Mouse (Mus musculus): ENCODE measurements at regions not wholly inside any gene's neighbourhood (a gene's known extent, or its start where the extent isn't known, plus 50 kb on each side); places are given as distances from the start of the nearest gene placed in this dataset.

DNA sequence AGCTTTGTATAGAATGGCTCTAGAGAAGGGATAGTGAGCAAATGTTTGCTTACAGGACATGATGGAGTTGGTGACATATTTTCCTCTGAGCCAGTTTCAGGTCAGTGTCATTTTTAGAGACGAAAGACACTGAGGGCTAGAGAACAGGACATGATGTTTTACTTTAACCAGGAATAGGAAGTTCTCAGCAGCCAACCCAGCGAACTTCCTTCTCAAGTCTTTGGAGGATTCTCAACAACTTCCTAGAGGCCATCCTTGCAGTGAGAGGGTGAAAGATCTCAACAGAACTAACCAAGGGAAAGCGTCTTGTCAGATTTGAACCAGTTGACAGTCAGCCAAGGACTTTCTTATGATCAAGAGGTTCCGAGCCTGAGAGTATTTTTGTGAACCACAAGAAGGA, 153.7 kb upstream of the Jade1 start:
- peaks cover 41% of the 10 kb centered on the region for H3K4me1 ChIP-seq (ENCODE audit: insufficient read depth, low read depth, low read length)
- DNase-seq (ENCODE audit: low spot score), result no peak
- no peaks in the 10 kb centered on the region for H3K36me3 ChIP-seq (replicated peaks)
- no peak overlapping the region for H3K4me3 ChIP-seq (ENCODE audit: low read depth, low read length)
- no peaks in the 10 kb centered on the region for H3K27me3 ChIP-seq (ENCODE audit: insufficient read depth, low read length)
- ATAC-seq (ENCODE audit: extremely low read depth, insufficient number of reproducible peaks, low FRiP score, poor library complexity, severe bottlenecking), result no peak
- TF ChIP-seq TAL1 (conservative IDR thresholded peaks at IDR 0.05; ENCODE audit: low read depth, low read length) (no peak), GATA1 (IDR thresholded peaks at IDR 0.05; ENCODE audit: borderline replicate concordance, low read length) (no peak), CTCF (IDR thresholded peaks at IDR 0.05; ENCODE audit: low read depth, low read length) (no peak), GATA2 (IDR thresholded peaks at IDR 0.05; ENCODE audit: borderline replicate concordance, low read depth, low read length) (no peak), POLR2AphosphoS5 (IDR thresholded peaks at IDR 0.05; ENCODE audit: insufficient replicate concordance, low read depth, low read length) (no peak)
- no peaks in the 10 kb centered on the region for H3K9me3 ChIP-seq (replicated peaks)

DNA sequence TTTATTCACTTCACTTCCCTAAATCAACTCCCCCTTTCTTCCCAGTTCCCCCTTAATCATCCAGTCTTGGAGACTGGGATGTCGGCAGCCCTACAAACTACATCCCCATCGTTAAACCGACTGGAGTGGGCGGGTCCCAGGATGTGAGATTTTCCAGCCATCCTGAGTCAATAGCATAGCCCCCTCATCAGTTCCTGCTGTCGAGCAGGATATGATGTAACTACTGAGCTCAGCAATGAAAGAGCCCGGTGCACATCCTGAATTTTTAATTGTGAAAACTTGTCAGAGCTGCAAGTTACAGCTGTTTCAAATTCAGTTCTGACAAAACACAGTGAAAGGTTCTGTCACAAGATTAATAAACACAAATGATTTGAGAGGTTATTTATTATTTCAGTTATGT, 165.7 kb upstream of the Jade1 start:
- Histone ChIP-seq H3K27me3 (ENCODE audit: insufficient read depth, low read length) (peaks cover 34% of the 10 kb centered on the region), H3K36me3 (replicated peaks) (no peaks in the 10 kb centered on the region), H3K9me3 (replicated peaks) (no peaks in the 10 kb centered on the region), H3K4me1 (ENCODE audit: insufficient read depth, low read depth, low read length) (peaks cover 25% of the 10 kb centered on the region), H3K4me3 (ENCODE audit: low read depth, low read length) (no peak overlapping the region)
- ATAC-seq (ENCODE audit: extremely low read depth, insufficient number of reproducible peaks, low FRiP score, poor library complexity, severe bottlenecking) (no peak), DNase-seq (ENCODE audit: low spot score) (no peak)
- TF ChIP-seq CTCF (IDR thresholded peaks at IDR 0.05; ENCODE audit: low read depth, low read length) (no peak), GATA1 (IDR thresholded peaks at IDR 0.05; ENCODE audit: borderline replicate concordance, low read length) (no peak), GATA2 (IDR thresholded peaks at IDR 0.05; ENCODE audit: borderline replicate concordance, low read depth, low read length) (no peak), TAL1 (conservative IDR thresholded peaks at IDR 0.05; ENCODE audit: low read depth, low read length) (no peak), POLR2AphosphoS5 (IDR thresholded peaks at IDR 0.05; ENCODE audit: insufficient replicate concordance, low read depth, low read length) (no peak)

GRCm38 (mm10) chr3:41387469-41388212, 167.9 kb upstream of the Jade1 start:
- no peaks in the 10 kb centered on the region for H3K9me3 ChIP-seq (replicated peaks)
- no peak for ATAC-seq (ENCODE audit: extremely low read depth, insufficient number of reproducible peaks, low FRiP score, poor library complexity, severe bottlenecking)
- no peak overlapping the region for H3K4me3 ChIP-seq (ENCODE audit: low read depth, low read length)
- TF ChIP-seq GATA1 (IDR thresholded peaks at IDR 0.05; ENCODE audit: borderline replicate concordance, low read length), result no peak
- no peak for TF ChIP-seq TAL1 (conservative IDR thresholded peaks at IDR 0.05; ENCODE audit: low read depth, low read length)
- no peak for TF ChIP-seq CTCF (IDR thresholded peaks at IDR 0.05; ENCODE audit: low read depth, low read length)
- DNase-seq (ENCODE audit: low spot score), result no peak
- H3K36me3 ChIP-seq (replicated peaks), result no peaks in the 10 kb centered on the region
- H3K4me1 ChIP-seq (ENCODE audit: insufficient read depth, low read depth, low read length), result peaks cover 27% of the 10 kb centered on the region
- peaks cover 44% of the 10 kb centered on the region for H3K27me3 ChIP-seq (ENCODE audit: insufficient read depth, low read length)

DNA sequence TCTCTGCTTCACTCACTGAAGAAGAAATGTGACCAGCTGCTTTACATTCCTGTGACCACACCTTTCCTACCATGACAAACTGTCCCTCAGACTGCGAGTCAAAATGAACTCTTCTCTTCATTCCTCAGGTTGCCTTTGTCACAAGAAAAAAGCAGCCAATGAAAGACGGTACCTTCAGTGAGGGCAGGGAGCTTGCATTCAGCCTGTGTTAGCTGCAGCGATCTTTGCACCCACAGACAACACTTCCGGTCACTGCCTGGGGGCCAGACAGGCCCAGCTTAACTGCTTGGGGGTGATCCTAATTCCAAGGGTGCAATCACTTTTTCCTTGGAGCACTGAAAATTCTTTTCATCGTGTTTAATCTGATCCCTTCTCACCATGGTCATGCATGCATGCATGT, 169.2 kb upstream of the Jade1 start:
- no peak for DNase-seq (ENCODE audit: low spot score)
- Histone ChIP-seq H3K36me3 (replicated peaks) (no peaks in the 10 kb centered on the region), H3K27me3 (ENCODE audit: insufficient read depth, low read length) (peaks cover 44% of the 10 kb centered on the region), H3K9me3 (replicated peaks) (no peaks in the 10 kb centered on the region), H3K4me1 (ENCODE audit: insufficient read depth, low read depth, low read length) (peaks cover 26% of the 10 kb centered on the region), H3K4me3 (ENCODE audit: low read depth, low read length) (no peak overlapping the region)
- TF ChIP-seq TAL1 (conservative IDR thresholded peaks at IDR 0.05; ENCODE audit: low read depth, low read length) (no peak), GATA2 (IDR thresholded peaks at IDR 0.05; ENCODE audit: borderline replicate concordance, low read depth, low read length) (no peak), CTCF (IDR thresholded peaks at IDR 0.05; ENCODE audit: low read depth, low read length) (no peak), GATA1 (IDR thresholded peaks at IDR 0.05; ENCODE audit: borderline replicate concordance, low read length) (no peak), POLR2AphosphoS5 (IDR thresholded peaks at IDR 0.05; ENCODE audit: insufficient replicate concordance, low read depth, low read length) (no peak)
- no peak for ATAC-seq (ENCODE audit: extremely low read depth, insufficient number of reproducible peaks, low FRiP score, poor library complexity, severe bottlenecking)

DNA sequence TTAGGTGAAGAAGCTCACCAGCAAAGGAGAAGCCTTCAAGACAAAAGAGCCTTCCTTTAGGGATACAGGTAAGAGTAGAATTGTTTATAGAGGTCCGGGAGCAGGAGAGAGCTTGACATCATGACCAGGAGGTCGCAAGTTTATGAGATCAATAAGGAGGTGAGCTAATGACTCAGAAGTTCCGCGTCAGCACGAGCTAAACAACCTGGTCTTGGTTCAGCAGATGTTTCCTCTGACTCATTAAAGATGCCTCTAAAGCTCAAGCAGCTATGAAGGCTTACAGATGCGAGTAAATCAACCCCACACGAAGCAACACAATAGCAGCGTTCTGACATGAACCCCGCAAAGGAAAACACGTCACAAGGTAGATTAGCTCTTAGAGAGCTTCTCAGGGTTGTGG, 171.1 kb upstream of the Jade1 start:
- TF ChIP-seq GATA2 (IDR thresholded peaks at IDR 0.05; ENCODE audit: borderline replicate concordance, low read depth, low read length) (no peak), TAL1 (conservative IDR thresholded peaks at IDR 0.05; ENCODE audit: low read depth, low read length) (no peak), POLR2AphosphoS5 (IDR thresholded peaks at IDR 0.05; ENCODE audit: insufficient replicate concordance, low read depth, low read length) (no peak), CTCF (IDR thresholded peaks at IDR 0.05; ENCODE audit: low read depth, low read length) (no peak), GATA1 (IDR thresholded peaks at IDR 0.05; ENCODE audit: borderline replicate concordance, low read length) (no peak)
- H3K4me3 ChIP-seq (ENCODE audit: low read depth, low read length), result no peak overlapping the region
- no peaks in the 10 kb centered on the region for H3K9me3 ChIP-seq (replicated peaks)
- H3K36me3 ChIP-seq (replicated peaks), result no peaks in the 10 kb centered on the region
- no peak for ATAC-seq (ENCODE audit: extremely low read depth, insufficient number of reproducible peaks, low FRiP score, poor library complexity, severe bottlenecking)
- H3K4me1 ChIP-seq (ENCODE audit: insufficient read depth, low read depth, low read length), result peaks cover 13% of the 10 kb centered on the region
- peaks cover 36% of the 10 kb centered on the region for H3K27me3 ChIP-seq (ENCODE audit: insufficient read depth, low read length)
- DNase-seq (ENCODE audit: low spot score), result no peak

DNA sequence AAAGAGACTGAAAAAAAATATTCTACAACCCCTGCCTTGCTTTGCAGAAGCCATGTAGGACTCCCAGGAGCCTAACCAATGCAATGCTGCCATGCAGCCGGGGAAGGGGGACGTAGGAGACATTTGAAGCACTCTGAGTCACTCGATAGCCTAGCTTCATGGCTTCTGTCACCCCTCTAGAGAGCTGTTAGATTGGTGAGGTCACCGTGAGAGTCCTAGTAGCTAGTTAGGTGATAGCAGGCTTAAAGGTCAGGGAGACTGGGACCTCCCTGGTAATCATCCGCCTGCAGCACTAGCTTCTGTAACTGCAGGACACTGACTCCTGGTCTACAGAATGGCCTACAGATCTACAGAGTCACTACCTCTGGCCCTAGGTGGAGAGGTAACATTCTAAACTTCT, 177.0 kb upstream of the Jade1 start:
- H3K27me3 ChIP-seq (ENCODE audit: insufficient read depth, low read length), result peaks cover 25% of the 10 kb centered on the region
- peaks cover 16% of the 10 kb centered on the region for H3K4me1 ChIP-seq (ENCODE audit: insufficient read depth, low read depth, low read length)
- DNase-seq (ENCODE audit: low spot score) (no peak), ATAC-seq (ENCODE audit: extremely low read depth, insufficient number of reproducible peaks, low FRiP score, poor library complexity, severe bottlenecking) (no peak)
- no peak overlapping the region for H3K4me3 ChIP-seq (ENCODE audit: low read depth, low read length)
- H3K9me3 ChIP-seq (replicated peaks), result no peaks in the 10 kb centered on the region
- no peaks in the 10 kb centered on the region for H3K36me3 ChIP-seq (replicated peaks)
- TF ChIP-seq GATA1 (IDR thresholded peaks at IDR 0.05; ENCODE audit: borderline replicate concordance, low read length), result no peak
